Mouse (Mus musculus) hindbrain, embryonic 15.5 days (tissue): Measurements from ENCODE around the gene Lsm11. TPM values are rescaled to one million over a fixed set of nuclear protein-coding genes. Genes with fewer than 3 reads are reported as not detected.
"Not testable (repeated sequence)": the region's sequence is repeated elsewhere in the genome, so short reads cannot be mapped to it uniquely, and the experiment has no call there.

ENCODE experiments used
- ATAC-seq: fragments of 200-750 bp; cut with Nextera tagmentation; 2 replicates; pipeline ENCODE4 v1.8.0; 2017; ENCODE audit warnings: low read depth, moderate number of reproducible peaks, moderate TSS enrichment; ENCODE audit not compliant: low FRiP score
- H3K27ac ChIP-seq: fragments of 300-500 bp; sonication (generic); replicated peaks from 2 replicates; pipeline ENCODE4 v1.5.1; 2015; ENCODE audit warnings: mild to moderate bottlenecking, inconsistent platforms
- H3K27me3 ChIP-seq: fragments of 300-500 bp; sonication (generic); 2 replicates; pipeline ENCODE4 v1.6.1; 2015; ENCODE audit warnings: control low read depth, inconsistent platforms
- H3K36me3 ChIP-seq: fragments of 300-500 bp; sonication (generic); 2 replicates; pipeline ENCODE4 v1.6.1; 2015; ENCODE audit warnings: control low read depth, inconsistent platforms
- H3K4me1 ChIP-seq: fragments of 300-500 bp; sonication (generic); replicated peaks from 2 replicates; pipeline ENCODE4 v1.6.1; 2015; ENCODE audit warnings: control low read depth, inconsistent platforms
- H3K4me2 ChIP-seq: fragments of 300-500 bp; sonication (generic); 2 replicates; pipeline ENCODE4 v1.6.1; 2015; ENCODE audit warnings: moderate library complexity, mild to moderate bottlenecking, inconsistent platforms
- H3K4me3 ChIP-seq: fragments of 300-500 bp; sonication (generic); 2 replicates; pipeline ENCODE4 v1.5.1; 2015; ENCODE audit warnings: mild to moderate bottlenecking, inconsistent platforms
- H3K9ac ChIP-seq: fragments of 300-500 bp; sonication (generic); 2 replicates; pipeline ENCODE4 v1.6.1; 2015; ENCODE audit warnings: inconsistent platforms
- H3K9me3 ChIP-seq: fragments of 300-500 bp; sonication (generic); 2 replicates; pipeline ENCODE4 v1.6.1; 2016; ENCODE audit warnings: control low read depth, inconsistent platforms
- WGBS: fragments of 180-500 bp; shearing (Covaris S2); methylation state at CpG from one replicate; pipeline ENCODE4 v1.1.7; 2015; 5-methylcytosine and 5-hydroxymethylcytosine counted together
- polyA plus RNA-seq: library from polyadenylated mRNA; unstranded; fragments of >200 nt; fragmentation: Nextera tagmentation; extraction: Ambion mirVana; gene quantifications from 2 replicates; pipeline ENCODE4 v1.2.1, GENCODE M21; 2015

The Lsm11 gene
- polyA plus RNA-seq, 1 experiment from 2014 or later, result 25.4 TPM

- ATAC-seq, result no peak
- peaks cover 37% of the 10 kb centered on the region for H3K36me3 ChIP-seq
- H3K27ac ChIP-seq, result no peak overlapping the region
- H3K9ac ChIP-seq, result no peak overlapping the region
- H3K4me1 ChIP-seq, result peaks cover 4% of the 10 kb centered on the region
- no peaks in the 10 kb centered on the region for H3K9me3 ChIP-seq
- H3K27me3 ChIP-seq, result no peaks in the 10 kb centered on the region
- no peak overlapping the region for H3K4me2 ChIP-seq
- 80% methylated on average over 2 of the region's 2 CpGs for WGBS
- H3K4me3 ChIP-seq, result no peak overlapping the region
Measured at GRCm38 (mm10) chr11:45897392-45897791, 47.3 kb downstream of the Lsm11 start.

- 96% methylated on average over 5 of the region's 5 CpGs for WGBS
- Histone ChIP-seq H3K27ac (no peak overlapping the region), H3K36me3 (peaks cover 59% of the 10 kb centered on the region), H3K4me1 (no peaks in the 10 kb centered on the region), H3K4me2 (no peak overlapping the region), H3K9ac (no peak overlapping the region), H3K9me3 (no peaks in the 10 kb centered on the region), H3K4me3 (no peak overlapping the region), H3K27me3 (no peaks in the 10 kb centered on the region)
- no peak for ATAC-seq
Measured at GRCm38 (mm10) chr11:45892861-45893360, 51.8 kb downstream of the Lsm11 start.

- Histone ChIP-seq H3K27ac (no peak overlapping the region), H3K4me1 (peaks cover 3% of the 10 kb centered on the region; the same call in 1 of the 2 replicates), H3K27me3 (no peaks in the 10 kb centered on the region), H3K4me2 (no peak overlapping the region), H3K4me3 (no peak overlapping the region), H3K9ac (no peak overlapping the region), H3K36me3 (peaks cover 49% of the 10 kb centered on the region), H3K9me3 (no peaks in the 10 kb centered on the region)
- ATAC-seq, result no peak
- WGBS, result 90% methylated on average over 20 of the region's 20 CpGs
Measured at GRCm38 (mm10) chr11:45890423-45890822, 54.3 kb downstream of the Lsm11 start.

GRCm38 (mm10) chr11:45889981-45890380 is 54.8 kb downstream of the Lsm11 start:
- Histone ChIP-seq H3K4me1 (peaks cover 3% of the 10 kb centered on the region; the same call in 1 of the 2 replicates), H3K27ac (no peak overlapping the region), H3K9ac (no peak overlapping the region), H3K4me3 (no peak overlapping the region), H3K36me3 (peaks cover 45% of the 10 kb centered on the region), H3K9me3 (no peaks in the 10 kb centered on the region), H3K4me2 (no peak overlapping the region), H3K27me3 (no peaks in the 10 kb centered on the region)
- no peak for ATAC-seq
- 98% methylated on average over 3 of the region's 3 CpGs for WGBS

GRCm38 (mm10) chr11:45888471-45889030 is 56.2 kb downstream of the Lsm11 start:
- Histone ChIP-seq H3K9ac (no peak overlapping the region), H3K4me3 (no peak overlapping the region), H3K4me2 (no peak overlapping the region), H3K4me1 (peaks cover 8% of the 10 kb centered on the region), H3K36me3 (peaks cover 34% of the 10 kb centered on the region), H3K27me3 (no peaks in the 10 kb centered on the region), H3K27ac (no peak overlapping the region), H3K9me3 (no peaks in the 10 kb centered on the region)
- 88% methylated on average over 9 of the region's 9 CpGs for WGBS
- ATAC-seq, result no peak

GRCm38 (mm10) chr11:45886596-45886995 is 58.1 kb downstream of the Lsm11 start:
- Histone ChIP-seq H3K36me3 (peaks cover 27% of the 10 kb centered on the region), H3K27me3 (no peaks in the 10 kb centered on the region), H3K4me3 (no peak overlapping the region), H3K4me1 (peaks cover 16% of the 10 kb centered on the region), H3K9me3 (no peaks in the 10 kb centered on the region), H3K4me2 (no peak overlapping the region), H3K27ac (no peak overlapping the region), H3K9ac (no peak overlapping the region)
- ATAC-seq, result peak; percentile 63
- WGBS, result 57% methylated on average over 5 of the region's 5 CpGs

GRCm38 (mm10) chr11:45885606-45886230 is 59.0 kb downstream of the Lsm11 start:
- no peaks in the 10 kb centered on the region for H3K9me3 ChIP-seq
- no peaks in the 10 kb centered on the region for H3K27me3 ChIP-seq
- H3K36me3 ChIP-seq, result peaks cover 19% of the 10 kb centered on the region; the same call in 1 of the 2 replicates
- WGBS, result 64% methylated on average over 5 of the region's 5 CpGs
- no peak overlapping the region for H3K4me2 ChIP-seq
- peaks cover 20% of the 10 kb centered on the region for H3K4me1 ChIP-seq
- no peak overlapping the region for H3K9ac ChIP-seq
- no peak overlapping the region for H3K27ac ChIP-seq
- no peak overlapping the region for H3K4me3 ChIP-seq
- ATAC-seq, result no peak

- Histone ChIP-seq H3K4me3 (no peak overlapping the region), H3K4me1 (peaks cover 22% of the 10 kb centered on the region), H3K9me3 (no peaks in the 10 kb centered on the region), H3K9ac (no peak overlapping the region), H3K4me2 (no peak overlapping the region), H3K27me3 (no peaks in the 10 kb centered on the region), H3K27ac (no peak overlapping the region), H3K36me3 (peaks cover 7% of the 10 kb centered on the region; the same call in 1 of the 2 replicates)
- no peak for ATAC-seq
- WGBS, result 52% methylated on average over 4 of the region's 4 CpGs
Measured at GRCm38 (mm10) chr11:45884029-45884428, 60.7 kb downstream of the Lsm11 start.

GRCm38 (mm10) chr11:45883270-45883931 is 61.3 kb downstream of the Lsm11 start:
- WGBS, result 51% methylated on average over 8 of the region's 8 CpGs
- H3K4me2 ChIP-seq, result no peak overlapping the region
- ATAC-seq, result no peak
- no peaks in the 10 kb centered on the region for H3K27me3 ChIP-seq
- H3K4me3 ChIP-seq, result no peak overlapping the region
- H3K27ac ChIP-seq, result no peak overlapping the region
- H3K4me1 ChIP-seq, result peaks cover 22% of the 10 kb centered on the region
- H3K9me3 ChIP-seq, result no peaks in the 10 kb centered on the region
- H3K9ac ChIP-seq, result no peak overlapping the region
- H3K36me3 ChIP-seq, result peaks cover 7% of the 10 kb centered on the region; the same call in 1 of the 2 replicates

- Histone ChIP-seq H3K9me3 (no peaks in the 10 kb centered on the region), H3K9ac (no peak overlapping the region), H3K4me3 (no peak overlapping the region), H3K36me3 (peaks cover 5% of the 10 kb centered on the region; the same call in 1 of the 2 replicates), H3K4me2 (no peak overlapping the region), H3K27ac (peak overlapping the region; percentile 54), H3K27me3 (no peaks in the 10 kb centered on the region), H3K4me1 (peaks cover 20% of the 10 kb centered on the region)
- 34% methylated on average over 5 of the region's 5 CpGs for WGBS
- no peak for ATAC-seq
Measured at GRCm38 (mm10) chr11:45881683-45882068, 63.1 kb downstream of the Lsm11 start.

GRCm38 (mm10) chr11:45881026-45881682 is 63.6 kb downstream of the Lsm11 start:
- Histone ChIP-seq H3K4me1 (peaks cover 19% of the 10 kb centered on the region), H3K27me3 (no peaks in the 10 kb centered on the region), H3K4me3 (no peak overlapping the region), H3K36me3 (peaks cover 4% of the 10 kb centered on the region; the same call in 1 of the 2 replicates), H3K4me2 (no peak overlapping the region), H3K9me3 (no peaks in the 10 kb centered on the region), H3K27ac (peak overlapping the region; percentile 58), H3K9ac (no peak overlapping the region)
- WGBS, result 38% methylated on average over 6 of the region's 6 CpGs
- peak; percentile 28; the same call in 1 of the 2 replicates for ATAC-seq

GRCm38 (mm10) chr11:45879366-45879765 is 65.4 kb downstream of the Lsm11 start:
- H3K4me3 ChIP-seq, H3K36me3 ChIP-seq, H3K9me3 ChIP-seq, H3K9ac ChIP-seq, H3K4me2 ChIP-seq, H3K27me3 ChIP-seq, ATAC-seq, H3K27ac ChIP-seq: not testable (repeated sequence)
- peaks cover 19% of the 10 kb centered on the region for H3K4me1 ChIP-seq
- WGBS, result 66% methylated on average over 4 of the region's 4 CpGs
